Mouse (Mus musculus) heart, adult 2 months (tissue): Measurements from ENCODE around the gene Hdac8.

Experiments used
- CTCF ChIP-seq: fragments of 200-600 bp; IDR thresholded peaks from 2 replicates; pipeline ENCODE4 v1.8.1; 2022; ENCODE audit warnings: antibody characterized with exemption, mild to moderate bottlenecking, moderate library complexity
- EP300 ChIP-seq: fragments of 200-500 bp; IDR thresholded peaks from 2 replicates; pipeline ENCODE4 v1.6.1; 2011; ENCODE audit warnings: low read depth, low read length, control low read depth; ENCODE audit not compliant: insufficient read depth
- POLR2A ChIP-seq: fragments of 200-500 bp; IDR thresholded peaks from 2 replicates; pipeline ENCODE4 v1.6.1; 2011; ENCODE audit warnings: mild to moderate bottlenecking, low read depth, low read length, control low read depth; ENCODE audit not compliant: insufficient read depth

DNA sequence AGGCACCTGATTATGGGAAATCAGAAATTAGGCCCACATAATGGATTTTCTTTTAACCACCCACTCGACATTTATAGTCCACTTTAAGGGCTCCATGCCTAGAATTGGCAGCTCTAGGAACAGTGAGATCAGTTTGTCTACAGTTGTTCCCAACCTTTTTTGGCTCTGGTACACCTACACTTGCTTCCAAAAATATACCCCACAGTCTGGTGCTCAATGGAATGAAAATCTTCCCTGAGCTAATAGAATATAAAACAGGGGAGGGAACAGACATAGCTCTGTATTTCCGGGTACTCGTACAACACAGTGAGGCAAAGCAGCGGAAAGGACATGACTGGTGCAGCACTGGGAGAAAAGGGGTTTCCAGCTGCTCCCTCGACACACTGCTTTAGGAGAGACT, 29.6 kb downstream of the Hdac8 start:
- TF ChIP-seq CTCF (no peak), POLR2A (no peak), EP300 (no peak)
